Mouse (Mus musculus) urinary bladder, postnatal 4 days (tissue): ENCODE measurements at regions not wholly inside any gene's neighbourhood (a gene's known extent, or its start where the extent isn't known, plus 50 kb on each side); places are given as distances from the start of the nearest gene placed in this dataset.
"Not testable (repeated sequence)": the region's sequence is repeated elsewhere in the genome, so short reads cannot be mapped to it uniquely, and the experiment has no call there.

Experiments used
- DNase-seq, 2 experiments: peaks; one replicate each; pipeline ENCODE4 v3.0.0; 2021 to 2022; ENCODE audit warnings: low spot score in 2 of 2

DNA sequence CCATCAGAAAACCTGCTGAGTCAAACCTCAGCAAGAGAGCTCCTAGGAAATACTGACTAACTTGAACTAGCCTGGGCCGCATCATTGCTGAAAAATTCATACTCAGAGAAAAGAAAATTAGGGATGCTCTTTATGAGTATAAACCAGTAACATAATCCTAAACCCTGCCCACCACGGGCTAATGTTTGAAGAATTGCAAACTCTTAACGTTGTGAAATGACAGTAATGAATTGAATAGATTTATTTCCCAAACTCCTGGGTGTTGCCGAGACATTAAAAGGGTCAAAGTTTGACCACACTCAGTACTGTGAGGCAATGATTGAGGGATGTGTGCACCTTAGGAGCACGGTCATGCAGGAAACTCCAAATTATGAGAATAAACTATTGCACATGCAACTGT is 125.3 kb downstream of the Gipc2 start:
- DNase-seq: no peak

DNA sequence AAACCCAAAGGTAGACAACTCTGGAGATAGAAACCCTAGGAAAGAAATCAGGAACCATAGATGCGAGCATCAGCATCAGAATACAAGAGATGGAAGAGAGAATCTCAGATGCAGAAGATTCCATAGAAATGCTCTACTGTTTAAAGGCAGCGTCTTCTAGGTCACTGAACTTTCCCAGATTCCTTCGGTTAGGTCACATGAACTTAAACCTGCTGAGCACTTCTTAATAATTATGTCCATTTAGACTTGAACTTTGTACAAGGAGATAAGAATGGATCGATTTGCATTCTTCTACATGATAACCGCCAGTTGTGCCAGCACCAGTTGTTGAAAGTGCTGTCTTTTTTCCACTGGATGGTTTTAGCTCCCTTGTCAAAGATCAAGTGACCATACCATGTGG is 129.2 kb downstream of the Gipc2 start:
- not testable (repeated sequence) for DNase-seq

DNA sequence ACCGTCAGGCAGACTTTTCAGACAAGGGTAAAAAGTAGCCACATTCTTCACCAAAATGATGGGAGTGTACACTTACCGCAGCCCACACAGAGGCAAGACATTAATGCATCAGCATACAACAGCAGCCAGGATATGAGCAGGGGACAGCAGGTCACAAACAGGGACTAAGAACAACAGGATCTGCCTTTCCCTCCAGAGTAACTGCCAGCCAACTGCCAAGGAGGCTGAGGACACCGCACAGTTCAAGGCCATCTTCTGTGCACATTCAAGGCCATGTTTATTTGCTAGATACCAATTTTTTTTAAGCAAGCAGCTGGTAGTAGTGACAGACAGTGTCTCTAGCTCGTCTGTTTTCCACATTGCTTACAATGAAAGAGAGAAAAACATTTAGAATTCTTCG is 130.6 kb downstream of the Gipc2 start:
- no peak for DNase-seq

DNA sequence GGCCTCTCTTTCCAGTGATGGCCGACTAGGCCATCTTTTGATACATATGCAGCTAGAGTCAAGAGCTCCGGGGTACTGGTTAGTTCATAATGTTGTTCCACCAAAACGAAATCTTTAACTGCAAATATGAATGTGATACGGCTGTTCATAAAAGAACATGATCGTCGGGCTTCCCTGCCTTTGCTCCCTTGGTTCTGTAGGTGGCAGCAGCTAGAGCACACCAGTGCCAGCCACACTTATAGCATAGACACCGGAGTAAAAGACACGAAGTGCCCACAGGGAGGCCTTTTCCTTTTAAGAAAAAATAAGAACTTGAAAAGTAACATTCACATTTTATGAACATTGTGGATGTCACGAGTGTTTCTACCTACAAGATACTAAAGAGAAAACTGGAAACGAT is 131.3 kb downstream of the Gipc2 start:
- DNase-seq: no peak

DNA sequence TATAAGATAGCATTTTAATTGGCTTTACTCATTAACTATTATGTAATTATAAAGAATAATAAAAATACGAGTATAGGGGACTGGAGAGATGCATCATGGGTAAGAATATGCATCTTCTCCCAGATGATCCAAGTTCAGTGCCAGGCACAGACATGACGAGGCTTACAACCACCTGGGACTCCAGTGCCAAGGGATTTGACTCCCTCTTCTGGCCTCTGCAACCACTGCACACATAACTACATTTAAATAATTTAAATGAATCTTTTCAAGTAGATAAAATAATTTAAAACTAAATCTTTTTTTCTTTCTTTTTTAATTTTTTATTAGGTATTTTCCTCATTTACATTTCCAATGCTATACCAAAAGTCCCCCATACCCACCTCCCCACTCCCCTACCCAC is 131.8 kb downstream of the Gipc2 start:
- no peak for DNase-seq

DNA sequence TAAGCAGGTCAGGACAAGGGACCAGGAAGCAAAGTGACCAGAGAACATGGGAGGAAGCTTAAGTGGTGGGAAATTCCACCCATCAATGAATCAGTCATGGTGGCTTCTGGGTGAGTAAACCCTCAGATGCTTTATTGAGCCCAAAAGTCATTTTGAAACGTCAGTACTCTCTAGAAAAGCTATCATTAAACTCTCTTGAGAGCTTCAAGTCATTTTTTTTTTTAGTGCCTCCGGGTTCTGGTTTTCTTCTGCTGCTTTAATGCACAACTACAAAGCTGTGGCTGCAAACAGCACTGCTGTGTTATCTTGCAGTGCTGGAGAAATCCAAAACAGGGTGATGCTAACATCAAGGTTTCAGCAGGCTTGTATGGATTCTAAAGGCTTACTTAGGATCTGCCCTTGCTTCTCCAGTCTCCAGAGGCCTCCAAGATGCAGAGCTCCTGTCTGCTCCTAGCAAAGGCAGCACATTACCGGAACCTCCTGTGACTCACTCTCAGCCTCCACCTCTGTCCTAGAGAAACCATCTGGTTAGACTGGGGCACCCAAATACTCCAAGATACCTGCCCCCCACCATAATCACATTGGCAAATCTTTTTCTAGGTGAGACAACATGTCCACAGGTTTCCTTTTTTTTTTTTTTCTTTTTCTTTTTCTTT is 133.2 kb downstream of the Gipc2 start:
- no peak for DNase-seq

DNA sequence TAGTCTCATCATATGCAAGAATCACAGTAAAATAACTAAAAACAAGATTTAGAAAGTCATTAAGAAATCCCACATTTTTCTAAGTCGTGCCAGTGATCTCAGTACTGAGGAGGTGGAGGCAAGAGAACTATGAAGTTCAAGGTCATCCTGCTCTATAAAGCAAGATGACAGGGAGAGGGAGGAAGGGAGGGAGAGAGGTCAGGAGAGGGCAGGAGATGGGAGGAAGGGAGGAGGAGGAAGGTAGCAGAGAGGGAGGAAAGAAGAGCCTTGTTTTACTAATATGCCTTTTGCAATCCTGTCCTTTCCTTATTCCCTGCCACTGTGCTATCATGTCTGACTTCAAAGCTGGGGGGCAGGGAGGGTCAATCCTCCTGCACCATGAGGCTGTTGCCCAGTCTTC is 137.3 kb downstream of the Gipc2 start:
- no peak for DNase-seq

DNA sequence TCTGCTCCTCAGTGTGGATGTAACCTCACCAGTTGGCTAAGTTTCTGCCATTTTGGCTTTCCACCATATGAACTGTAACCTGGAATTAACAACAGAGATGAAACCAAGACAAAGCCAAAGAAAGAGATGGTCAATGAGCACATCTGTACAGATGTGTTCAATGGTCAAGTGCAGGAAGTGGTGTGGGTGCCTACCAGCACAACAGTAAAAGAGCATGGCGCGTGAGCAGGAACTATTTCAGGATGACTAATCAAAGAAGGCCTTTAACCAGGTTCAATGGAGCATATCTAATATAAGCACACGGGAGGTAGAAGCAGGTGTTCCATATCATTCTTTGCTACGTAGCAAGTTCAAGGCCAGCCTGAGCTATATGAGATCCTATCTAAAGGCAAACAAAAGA is 140.0 kb downstream of the Gipc2 start:
- DNase-seq: no peak

DNA sequence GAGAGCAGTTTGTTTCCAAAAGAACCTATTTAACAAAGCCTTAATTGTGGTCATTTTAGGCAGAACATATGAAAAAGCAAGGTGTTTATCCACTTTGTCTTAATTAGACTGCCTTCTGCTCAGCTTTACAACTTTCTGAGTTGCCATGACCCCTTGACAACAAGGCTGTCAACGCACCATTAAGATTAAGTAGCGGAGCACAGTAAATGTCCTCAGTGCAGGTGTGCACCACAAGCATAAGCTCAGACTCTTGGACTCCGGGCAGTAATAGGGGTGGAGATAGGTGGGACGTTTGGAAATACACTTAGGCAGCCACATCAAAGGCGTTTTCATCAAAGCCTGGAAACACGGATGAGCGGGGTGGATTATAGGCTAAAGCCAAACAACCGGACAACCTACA is 140.9 kb downstream of the Gipc2 start:
- DNase-seq: no peak

DNA sequence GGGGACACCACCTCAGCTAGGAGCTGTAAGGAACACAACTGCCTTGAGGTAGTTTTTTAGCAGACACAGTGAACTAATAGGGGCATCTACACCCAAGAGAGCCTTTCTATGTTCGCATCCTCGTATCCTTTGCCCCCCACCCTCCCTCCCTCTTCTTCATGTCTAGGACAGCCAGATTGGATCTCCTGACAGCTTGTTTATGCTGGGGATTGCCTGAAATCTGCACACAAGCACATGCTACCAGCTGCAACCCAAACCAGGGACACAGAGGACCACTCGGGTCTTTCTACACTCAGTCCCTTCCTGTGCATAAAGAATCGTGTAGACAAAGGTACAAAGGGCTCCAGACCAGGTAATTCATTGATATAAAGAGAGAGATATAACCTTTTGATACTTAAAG is 159.3 kb downstream of the Gipc2 start:
- no peak for DNase-seq

DNA sequence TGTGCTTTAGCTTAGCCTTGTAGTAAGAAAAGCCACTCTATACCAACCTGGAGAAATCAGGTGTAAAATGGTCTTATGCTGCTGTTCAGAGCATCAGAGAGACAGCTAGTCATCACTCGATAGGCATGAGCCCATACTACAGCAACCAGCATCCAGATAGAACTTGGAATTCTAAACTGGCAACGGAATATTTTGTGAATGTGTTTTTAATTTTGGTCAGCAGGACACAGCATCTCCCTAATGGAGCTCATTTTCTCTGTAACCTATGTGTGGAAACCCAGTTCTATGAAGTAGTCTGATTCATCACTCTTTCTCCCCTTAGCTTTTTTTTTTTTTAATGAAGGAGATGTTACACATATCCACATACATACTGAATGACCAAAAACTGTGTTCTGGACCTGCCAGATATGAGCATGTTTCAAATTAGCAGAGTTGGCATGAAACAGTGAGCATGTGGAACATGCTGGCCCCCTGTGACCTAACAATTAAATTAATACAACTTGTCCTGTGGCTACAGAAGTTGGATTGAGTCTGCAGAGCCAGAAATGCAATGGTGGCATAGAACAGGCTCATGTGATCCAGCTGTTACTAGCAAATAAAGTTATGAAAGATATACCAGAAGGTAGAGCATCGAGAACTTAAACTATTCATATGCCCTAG is 160.5 kb downstream of the Gipc2 start:
- no peak for DNase-seq

DNA sequence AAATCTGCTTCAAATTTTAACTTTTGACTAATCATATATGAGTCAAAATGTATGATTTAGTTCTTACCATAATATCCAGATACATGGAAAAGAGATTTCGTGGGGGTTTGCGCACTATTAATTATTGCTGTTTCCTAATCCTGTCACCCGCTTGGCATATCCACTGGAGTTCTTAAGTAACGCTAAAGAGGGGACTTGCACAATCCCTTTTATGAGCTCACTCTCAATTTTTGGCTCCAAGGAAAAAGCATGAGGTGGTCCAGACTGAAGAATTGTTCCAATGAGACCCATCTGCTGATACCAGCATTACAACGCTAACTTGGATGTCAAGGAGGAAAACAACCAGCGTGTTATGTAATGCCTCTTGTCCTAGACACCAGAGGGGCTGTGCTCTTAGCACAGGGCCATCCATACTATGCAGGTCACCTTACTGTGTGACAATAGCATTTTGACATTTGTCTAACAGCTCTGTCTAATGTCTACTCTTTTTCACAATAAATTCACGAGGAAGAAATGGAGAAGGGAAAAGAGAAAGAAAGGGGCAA is 161.5 kb downstream of the Gipc2 start:
- DNase-seq: no peak

DNA sequence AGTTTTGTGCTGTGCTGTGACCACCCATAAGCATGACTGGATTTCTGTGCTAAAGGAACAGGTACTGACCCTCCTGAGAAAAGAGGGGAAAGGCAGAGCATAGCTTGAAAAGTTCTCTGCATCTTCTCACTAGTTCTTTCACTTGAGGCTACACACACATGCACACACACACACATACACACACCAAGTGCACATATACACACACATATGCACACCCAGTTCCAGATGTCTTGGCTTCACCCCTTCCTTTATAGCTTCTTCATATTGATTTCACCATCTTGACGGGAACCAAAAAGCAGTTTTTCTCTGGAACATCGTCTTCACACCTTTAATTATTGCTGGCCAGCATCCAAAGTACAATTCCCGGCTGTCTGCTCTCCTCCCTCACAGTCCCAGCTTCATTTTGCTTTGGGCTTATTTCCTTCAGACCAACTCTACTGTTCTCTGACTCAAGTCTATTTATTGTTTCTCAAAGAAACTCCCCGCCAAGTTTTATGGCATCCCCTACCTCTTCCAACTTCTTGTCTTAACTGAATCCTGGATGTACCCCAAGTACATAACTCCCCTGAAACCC is 160.2 kb upstream of the Ptgfr start:
- DNase-seq: no peak

DNA sequence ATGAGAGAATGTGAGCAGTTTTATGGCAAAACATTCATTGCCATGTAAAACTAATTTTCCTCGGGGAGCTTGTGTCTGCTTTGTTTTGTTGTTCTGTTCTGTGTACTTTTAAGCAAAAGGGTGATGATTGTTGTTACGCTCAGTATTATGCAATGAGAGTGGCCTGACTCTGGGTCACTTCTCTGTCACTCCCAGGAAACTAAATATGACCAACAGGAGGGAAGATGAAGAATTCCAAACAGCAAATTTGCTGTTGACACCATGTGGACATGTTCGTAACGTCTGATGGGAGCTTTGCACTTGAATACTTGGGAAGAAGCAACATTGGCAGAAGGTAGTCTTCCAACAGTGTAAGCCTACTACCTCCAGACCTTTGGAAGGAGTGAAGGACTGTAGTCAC is 159.7 kb upstream of the Ptgfr start:
- DNase-seq: no peak

DNA sequence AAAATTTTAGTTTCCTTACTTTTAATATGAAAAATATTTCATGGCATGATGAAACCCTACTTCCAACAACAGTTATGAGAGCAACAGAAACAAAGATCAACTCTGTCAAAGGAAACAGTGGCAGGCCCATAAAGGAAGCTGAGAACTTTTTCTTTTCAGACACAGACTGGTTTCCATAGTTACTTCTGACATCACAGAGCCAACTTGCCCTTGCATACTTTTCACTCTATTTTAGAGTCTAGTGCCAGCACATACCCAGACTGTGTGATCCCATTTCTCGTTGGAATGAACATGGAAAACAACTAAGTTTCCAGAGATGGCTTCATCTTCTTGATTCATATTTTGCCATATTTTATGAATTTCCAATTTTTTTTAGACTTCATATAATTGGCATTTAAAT is 150.8 kb upstream of the Ptgfr start:
- no peak for DNase-seq

DNA sequence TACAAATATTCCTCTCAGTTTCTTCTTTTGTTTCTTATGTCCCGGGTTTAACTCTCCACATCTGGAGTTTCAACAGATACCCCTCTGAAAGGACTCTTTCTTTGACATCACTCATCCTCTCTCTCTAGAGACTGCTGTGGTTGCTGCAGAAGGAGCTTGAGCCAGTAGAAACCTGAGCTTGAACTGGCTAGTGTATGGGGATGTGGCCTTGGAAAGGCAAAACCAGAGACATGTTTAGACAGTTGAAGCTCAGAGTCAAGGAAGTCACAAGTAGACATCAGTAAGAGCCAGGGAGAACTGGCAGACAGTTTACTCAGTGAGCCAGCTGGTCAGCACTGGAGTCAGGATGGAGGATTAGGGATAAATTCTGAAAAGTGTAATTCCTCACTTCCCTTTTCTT is 140.7 kb upstream of the Ptgfr start:
- DNase-seq: no peak

DNA sequence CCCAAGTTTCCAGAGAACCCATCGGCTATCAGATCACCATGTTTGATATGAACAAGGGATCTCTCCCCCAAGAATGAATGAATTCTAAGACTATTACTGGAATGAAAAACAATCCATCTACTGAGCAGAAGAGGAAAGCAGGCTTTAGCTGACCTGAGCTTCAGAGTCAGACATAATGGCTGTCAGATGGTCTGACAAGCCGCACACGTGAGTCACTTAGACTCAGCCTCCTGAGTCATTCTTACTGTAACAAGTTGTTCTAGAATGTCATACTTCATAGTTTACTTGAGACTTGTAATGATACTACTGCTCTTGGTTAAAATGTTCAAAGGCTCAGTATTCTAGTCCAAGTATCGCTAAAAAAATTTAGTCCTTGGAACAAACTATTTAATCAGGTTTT is 140.2 kb upstream of the Ptgfr start:
- DNase-seq: no peak

DNA sequence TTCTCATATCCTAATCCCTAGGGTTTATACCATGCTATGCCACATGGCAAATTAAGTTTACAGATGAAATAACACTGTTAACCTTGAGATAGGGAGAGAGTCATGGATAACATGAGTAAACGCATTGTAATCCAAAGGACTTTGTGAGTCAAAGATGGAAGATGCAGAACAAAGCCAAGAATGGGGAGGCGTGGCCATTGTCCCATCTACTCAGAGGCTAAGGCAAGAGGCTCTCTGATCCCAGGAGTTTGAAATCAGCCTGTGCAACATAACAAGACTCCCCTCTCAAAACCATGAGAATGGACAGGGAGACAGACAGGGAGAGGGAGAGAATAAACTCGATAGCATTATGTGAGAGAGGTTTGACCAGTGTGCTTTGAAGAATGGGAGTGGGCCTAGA is 112.4 kb upstream of the Ptgfr start:
- DNase-seq: no peak

DNA sequence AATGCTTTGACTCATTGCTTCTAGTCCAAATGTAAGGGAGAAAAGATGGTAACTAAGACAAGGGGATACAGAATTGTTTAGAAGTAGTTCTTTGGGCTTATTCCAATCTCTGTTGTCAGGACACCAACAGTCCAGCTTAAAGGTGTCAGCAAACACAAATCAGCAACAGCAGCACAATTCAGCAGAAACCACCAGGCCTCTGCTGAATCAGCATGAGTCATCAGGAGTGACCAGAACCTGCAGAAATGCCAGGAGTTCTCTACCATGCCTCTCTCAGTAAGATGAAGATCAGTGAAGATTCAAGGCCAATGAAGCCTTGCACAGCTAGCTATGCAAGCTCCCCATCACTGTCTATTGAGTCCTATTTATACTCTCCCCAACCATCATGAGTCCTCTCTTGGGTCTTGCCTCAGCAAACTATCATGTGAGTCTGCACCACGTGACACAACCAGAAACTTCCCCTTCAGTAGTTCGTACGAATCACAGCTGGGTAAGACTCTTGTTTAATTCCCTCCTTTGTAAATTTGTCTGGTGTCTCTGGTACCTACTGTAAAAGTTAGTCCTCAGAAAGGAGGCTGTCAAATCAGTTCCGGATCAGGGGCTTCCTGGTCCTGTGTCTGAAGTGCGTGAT is 110.7 kb upstream of the Ptgfr start:
- DNase-seq: no peak

DNA sequence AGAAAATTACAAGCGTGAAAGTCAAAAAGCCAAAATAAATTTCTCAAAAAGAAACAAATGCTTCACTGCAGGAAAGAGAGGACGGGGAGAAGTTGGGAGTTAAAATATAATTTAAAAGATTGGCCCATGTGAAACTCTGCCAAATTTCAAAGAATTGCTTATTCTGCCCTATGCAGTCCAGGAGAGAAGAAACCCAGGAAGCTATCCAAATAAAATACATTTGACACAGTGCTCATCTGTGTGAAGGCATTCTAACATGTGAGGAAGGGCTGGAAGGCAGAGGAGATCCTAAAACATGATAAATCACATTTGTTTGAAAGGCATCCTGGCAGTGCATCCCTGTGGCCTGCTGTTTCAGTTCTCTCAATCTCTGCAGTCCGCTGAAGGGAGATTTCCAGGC is 108.5 kb upstream of the Ptgfr start:
- DNase-seq: no peak

DNA sequence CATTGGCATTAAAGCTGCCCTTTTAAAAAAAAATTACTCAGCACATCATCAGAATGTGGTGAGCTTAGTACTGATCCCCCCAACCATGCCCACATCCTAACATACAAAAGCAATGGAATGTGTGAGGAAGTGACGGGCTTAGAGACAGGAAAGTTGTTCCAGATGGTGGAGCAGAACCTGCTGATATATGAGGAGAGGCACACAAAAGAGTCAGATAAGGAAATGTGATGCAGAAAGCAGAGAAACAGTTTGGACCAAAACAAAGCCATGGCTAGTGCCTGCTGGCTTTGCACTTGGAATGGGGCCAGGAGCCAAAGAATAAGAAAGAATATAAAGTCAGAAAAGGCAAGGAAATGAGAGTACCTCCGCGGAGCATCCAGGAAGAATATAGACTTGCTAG is 106.1 kb upstream of the Ptgfr start:
- no peak for DNase-seq

DNA sequence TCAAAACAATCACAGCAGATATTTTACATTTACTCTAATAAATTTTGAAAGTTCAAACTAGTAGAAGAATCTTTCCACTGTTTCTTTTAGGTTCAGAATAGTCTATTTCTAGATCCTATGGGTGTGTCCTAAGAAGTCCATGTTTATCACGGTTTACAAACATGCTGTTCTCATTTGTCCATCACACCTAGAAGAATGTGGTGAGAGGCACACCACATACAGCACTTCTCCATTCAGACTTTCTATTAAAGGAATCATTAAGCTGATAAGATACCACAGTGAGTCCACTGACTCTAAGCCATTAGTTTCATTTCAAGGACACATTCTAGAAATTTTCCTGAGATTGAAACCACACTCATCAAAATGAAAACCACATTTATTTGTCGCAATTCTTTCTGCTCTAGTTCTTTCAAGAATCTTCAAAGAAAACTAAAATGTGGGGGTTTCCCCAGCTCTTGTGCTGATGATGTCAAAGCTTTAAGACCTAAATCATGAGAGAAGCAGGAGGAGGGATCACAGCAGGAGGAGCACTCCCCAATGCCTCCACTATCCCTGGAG is 101.1 kb upstream of the Ptgfr start:
- no peak for DNase-seq

DNA sequence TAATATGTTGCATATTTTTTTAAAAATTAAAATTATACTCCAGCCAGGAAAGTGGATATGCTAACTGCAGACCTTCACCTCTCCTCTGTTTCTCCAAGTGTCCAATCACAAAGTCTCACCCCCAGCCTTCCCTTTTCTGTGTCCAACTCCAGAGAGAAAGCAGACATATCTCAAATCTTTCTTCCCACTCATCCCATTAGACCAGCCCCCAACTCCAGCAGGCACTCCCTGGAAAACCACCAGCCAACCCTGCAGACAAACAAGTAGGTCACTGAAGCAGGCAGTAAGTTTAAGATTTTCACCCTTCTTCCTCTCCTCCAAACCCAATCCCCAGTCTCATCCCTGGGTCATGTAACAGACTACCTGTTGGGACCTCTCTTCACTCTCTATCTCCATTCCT is 94.2 kb upstream of the Ptgfr start:
- no peak for DNase-seq
